ENCODE assay signal across 32 mouse cellular contexts in the genomic region with DNA sequence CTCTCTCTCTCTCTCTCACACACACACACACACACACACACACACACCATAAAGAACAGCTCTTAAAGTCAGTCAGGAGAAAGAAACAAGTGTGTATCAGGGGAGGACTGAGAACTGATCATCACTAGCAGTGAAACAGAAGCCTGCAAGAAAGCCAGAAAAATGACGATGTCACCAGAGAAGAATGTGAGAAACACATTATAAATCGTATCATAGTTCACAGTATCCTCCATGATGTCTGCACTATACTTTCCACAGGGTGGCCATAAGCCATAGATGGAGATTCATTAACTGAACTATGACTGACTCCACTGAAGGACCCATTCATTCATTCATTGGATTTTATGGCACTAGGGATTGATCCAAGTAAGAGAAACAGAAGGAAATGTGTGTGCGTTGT. TPM values are rescaled to one million over a fixed set of nuclear protein-coding genes. Genes with fewer than 3 reads are reported as not detected.
DNase-seq lines count a peak whose midpoint lies in the region; ATAC-seq and TF ChIP-seq lines count a peak whose summit lies in the region.
"Had no signal": no experiment of that assay in that cellular context is flagged by ENCODE, and none has a peak within 500 bp of the region (broad histone marks: within the 10 kb centered on the region; RNA-seq: fewer than 3 reads in every experiment).

No protein-coding gene starts in this region.

- H3K4me2 ChIP-seq in kidney, postnatal 0 days (ENCODE audit: low read length), result no peak overlapping the region
- H3K4me2 ChIP-seq in kidney, embryonic 15.5 days, result no peak overlapping the region
- H3K4me2 ChIP-seq in embryonic facial prominence, embryonic 14.5 days (ENCODE audit: low read depth, low read length), result no peak overlapping the region
- H3K4me2 ChIP-seq in limb, embryonic 15.5 days, result no peak overlapping the region
- H3K4me2 ChIP-seq: forebrain, embryonic 12.5 days; hindbrain, embryonic 13.5 days had no signal

- peaks cover 10% of the 10 kb centered on the region; the same call in 1 of the 2 replicates for H3K4me1 ChIP-seq in kidney, postnatal 0 days (replicated peaks; ENCODE audit: insufficient read depth, low read length)
- H3K4me1 ChIP-seq in kidney, embryonic 15.5 days, result peaks cover 48% of the 10 kb centered on the region
- H3K4me1 ChIP-seq in embryonic facial prominence, embryonic 14.5 days (ENCODE audit: control insufficient read depth, insufficient read depth, low read length), result peaks cover 28% of the 10 kb centered on the region
- H3K4me1 ChIP-seq in limb, embryonic 15.5 days, result peaks cover 41% of the 10 kb centered on the region

- TF ChIP-seq CTCF in kidney, postnatal 0 days (IDR thresholded peaks at IDR 0.05; ENCODE audit: low read depth), result no peak

- H3K9me3 ChIP-seq in kidney, postnatal 0 days (replicated peaks; ENCODE audit: low read length), result no peaks in the 10 kb centered on the region
- H3K9me3 ChIP-seq in kidney, embryonic 15.5 days (replicated peaks), result no peaks in the 10 kb centered on the region
- H3K9me3 ChIP-seq in embryonic facial prominence, embryonic 14.5 days (ENCODE audit: control insufficient read depth, low read length), result no peaks in the 10 kb centered on the region
- H3K9me3 ChIP-seq in limb, embryonic 15.5 days, result no peaks in the 10 kb centered on the region
- H3K9me3 ChIP-seq: forebrain, embryonic 12.5 days; hindbrain, embryonic 13.5 days had no signal

- no peak overlapping the region for H3K4me3 ChIP-seq in kidney, postnatal 0 days (replicated peaks; ENCODE audit: low read depth, low read length)
- no peak overlapping the region for H3K4me3 ChIP-seq in kidney, embryonic 15.5 days (replicated peaks)
- H3K4me3 ChIP-seq in embryonic facial prominence, embryonic 14.5 days (ENCODE audit: low read depth, low read length), result no peak overlapping the region
- no peak overlapping the region for H3K4me3 ChIP-seq in limb, embryonic 15.5 days
- H3K4me3 ChIP-seq: erythroblast, embryonic 14.5 days; forebrain, embryonic 12.5 days; hindbrain, embryonic 13.5 days had no signal

- H3K36me3 ChIP-seq in kidney, postnatal 0 days (ENCODE audit: insufficient read depth, low read length), result no peaks in the 10 kb centered on the region
- peaks cover under 1% of the 10 kb centered on the region; the same call in 1 of the 2 replicates for H3K36me3 ChIP-seq in kidney, embryonic 15.5 days
- H3K36me3 ChIP-seq in embryonic facial prominence, embryonic 14.5 days (ENCODE audit: control insufficient read depth, insufficient read depth, low read length), result no peaks in the 10 kb centered on the region
- H3K36me3 ChIP-seq in limb, embryonic 15.5 days, result 0 out of 2 replicates have a peak, but pooled peaks cover 4% of the 10 kb centered on the region
- H3K36me3 ChIP-seq: hindbrain, embryonic 13.5 days had no signal

- H3K27ac ChIP-seq in kidney, postnatal 0 days, result no peak overlapping the region
- no peak overlapping the region for H3K27ac ChIP-seq in kidney, embryonic 15.5 days
- no peak overlapping the region for H3K27ac ChIP-seq in embryonic facial prominence, embryonic 14.5 days (replicated peaks; ENCODE audit: low read depth, low read length)
- H3K27ac ChIP-seq in limb, embryonic 15.5 days, result no peak overlapping the region
- H3K27ac ChIP-seq: hindbrain, embryonic 13.5 days had no signal

- peak; percentile 58 for DNase-seq in kidney, postnatal 0 days (ENCODE audit: low spot score)
- DNase-seq in CD4-positive helper T cell, adult 2 months (ENCODE audit: low read depth, low spot score), result peak; percentile 15
- peak; percentile 49 for DNase-seq in embryonic facial prominence, embryonic 14.5 days (ENCODE audit: low spot score)
- no peak for DNase-seq in embryo, embryonic 10 days (ENCODE audit: low spot score)
- no peak for DNase-seq in layer of hippocampus, adult 18-20 months (ENCODE audit: low spot score in 2 of 2)
- no peak for DNase-seq in right cerebral cortex, postnatal 10 days (ENCODE audit: low spot score in 2 of 2)
- DNase-seq: adrenal gland, postnatal 14 days; B cell, adult 2 months; cerebellum, adult 2 months; cerebellum, postnatal 36 days; gastrocnemius, postnatal 14 days; heart, adult 11 months; kidney, adult 8-10 months; kidney, postnatal 25 days; lung, postnatal 10 days; midbrain, embryonic 14.5 days; right cerebral cortex, adult 18-20 months; thymus, adult 18-20 months; thymus, postnatal 36 days had no signal

- H3K9ac ChIP-seq in kidney, postnatal 0 days (ENCODE audit: low read depth, low read length), result no peak overlapping the region
- no peak overlapping the region for H3K9ac ChIP-seq in kidney, embryonic 15.5 days
- no peak overlapping the region for H3K9ac ChIP-seq in embryonic facial prominence, embryonic 14.5 days (ENCODE audit: low read depth, low read length)
- H3K9ac ChIP-seq in limb, embryonic 15.5 days, result no peak overlapping the region
- H3K9ac ChIP-seq: forebrain, embryonic 12.5 days; hindbrain, embryonic 13.5 days had no signal

- H3K27me3 ChIP-seq in kidney, postnatal 0 days (ENCODE audit: insufficient read depth, low read length), result no peaks in the 10 kb centered on the region
- no peaks in the 10 kb centered on the region for H3K27me3 ChIP-seq in kidney, embryonic 15.5 days
- no peaks in the 10 kb centered on the region for H3K27me3 ChIP-seq in embryonic facial prominence, embryonic 14.5 days (replicated peaks; ENCODE audit: control insufficient read depth, insufficient read depth, low read length)
- H3K27me3 ChIP-seq in limb, embryonic 15.5 days, result no peaks in the 10 kb centered on the region
- H3K27me3 ChIP-seq: forebrain, embryonic 12.5 days; hindbrain, embryonic 13.5 days had no signal

- no peak for ATAC-seq in kidney, postnatal 0 days (replicated peaks; ENCODE audit: low FRiP score, low read depth)
- no peak for ATAC-seq in kidney, embryonic 15.5 days (replicated peaks; ENCODE audit: low FRiP score)
- ATAC-seq in embryonic facial prominence, embryonic 14.5 days (ENCODE audit: low read depth), result 0 out of 2 replicates have a peak, but pooled peaks have one; percentile 12
- ATAC-seq in limb, embryonic 15.5 days (ENCODE audit: insufficient number of reproducible peaks, low FRiP score, low TSS enrichment, low read depth), result peak; percentile 43; the same call in 1 of the 2 replicates
- ATAC-seq: inflammation-experienced regulatory T-cells, adult 6 months had no signal

- 55% methylated on average over 3 of the region's 3 CpGs for WGBS in kidney, postnatal 0 days
- WGBS in kidney, embryonic 15.5 days, result 60% methylated on average over 3 of the region's 3 CpGs
- WGBS in embryonic facial prominence, embryonic 14.5 days, result 53% methylated on average over 3 of the region's 3 CpGs
- WGBS in limb, embryonic 15.5 days, result 40% methylated on average over 3 of the region's 3 CpGs

RNA-seq across cellular contexts. Expression of gene Mapk6, which starts 6.3 kb away (rescaled TPM):
- 39.9 and 40.1 TPM in 2 replicates for polyA plus RNA-seq in kidney, postnatal 0 days (2015; fragmentation: Nextera tagmentation; extraction: Ambion mirVana)
- polyA plus RNA-seq in kidney, embryonic 15.5 days (2015; fragmentation: Nextera tagmentation; extraction: Ambion mirVana), result 59.6 and 66.9 TPM in 2 replicates
- 60.4 and 71.6 TPM in 2 replicates for polyA plus RNA-seq in embryonic facial prominence, embryonic 14.5 days (2014; fragmentation: Nextera tagmentation; extraction: Ambion mirVana)
- polyA plus RNA-seq in limb, embryonic 15.5 days (2015; fragmentation: Nextera tagmentation; extraction: Ambion mirVana), result 49.8 and 50.6 TPM in 2 replicates
- total RNA-seq in layer of hippocampus, adult 18-20 months (2021), result 10 to 100 TPM; 25.4 to 27.0 TPM

RNA-seq across cellular contexts. Expression of gene Leo1, which starts 37.8 kb away (rescaled TPM):
- polyA plus RNA-seq in kidney, postnatal 0 days (2015; fragmentation: Nextera tagmentation; extraction: Ambion mirVana), result 31.4 and 36.6 TPM in 2 replicates
- 42.9 and 43.4 TPM in 2 replicates for polyA plus RNA-seq in kidney, embryonic 15.5 days (2015; fragmentation: Nextera tagmentation; extraction: Ambion mirVana)
- polyA plus RNA-seq in embryonic facial prominence, embryonic 14.5 days (2014; fragmentation: Nextera tagmentation; extraction: Ambion mirVana), result 34.9 and 35.7 TPM in 2 replicates
- 37.5 and 42.3 TPM in 2 replicates for polyA plus RNA-seq in limb, embryonic 15.5 days (2015; fragmentation: Nextera tagmentation; extraction: Ambion mirVana)
- total RNA-seq in layer of hippocampus, adult 18-20 months (2021), result 10 to 100 TPM; 22.9 to 23.2 TPM

RNA-seq across cellular contexts. Expression of gene Bcl2l10, which starts 56.0 kb away (rescaled TPM):
- polyA plus RNA-seq in kidney, postnatal 0 days (2015; fragmentation: Nextera tagmentation; extraction: Ambion mirVana), result not detected in 2 replicates
- polyA plus RNA-seq in kidney, embryonic 15.5 days (2015; fragmentation: Nextera tagmentation; extraction: Ambion mirVana), result not detected in 2 replicates
- polyA plus RNA-seq in embryonic facial prominence, embryonic 14.5 days (2014; fragmentation: Nextera tagmentation; extraction: Ambion mirVana), result not detected in 2 replicates
- not detected in 2 replicates for polyA plus RNA-seq in limb, embryonic 15.5 days (2015; fragmentation: Nextera tagmentation; extraction: Ambion mirVana)
- not detected for total RNA-seq in layer of hippocampus, adult 18-20 months (2021)
- total RNA-seq: adrenal gland, postnatal 14 days; gastrocnemius, postnatal 14 days; heart, postnatal 25 days; liver, adult 2 months; MEL had no signal
- polyA plus RNA-seq: erythroblast, embryonic 14.5 days; forebrain, embryonic 12.5 days; heart, embryonic 14.5 days; hindbrain, embryonic 13.5 days; inflammation-experienced regulatory T-cells, adult 6 months; liver, adult 2 months; liver, embryonic 16.5 days; midbrain, embryonic 14.5 days; neural tube, embryonic 14.5 days; stomach, embryonic 16.5 days had no signal

Comparison
In these comparisons a context has a peak if more than half of its experiments do, and no peak if none do; other contexts are left out.
1. ATAC-seq: peak in embryonic facial prominence, embryonic 14.5 days (single experiment) and limb, embryonic 15.5 days (single experiment); none in kidney, postnatal 0 days (single experiment) and kidney, embryonic 15.5 days (single experiment).
2. DNase-seq: peak in kidney, postnatal 0 days (single experiment), CD4-positive helper T cell, adult 2 months (single experiment) and embryonic facial prominence, embryonic 14.5 days (single experiment); none in embryo, embryonic 10 days (single experiment), layer of hippocampus, adult 18-20 months (0 of 2) and right cerebral cortex, postnatal 10 days (0 of 2).